Mouse (Mus musculus): ENCODE data around the gene Ramac. TPM values are rescaled to one million over a fixed set of nuclear protein-coding genes. Genes with fewer than 3 reads are reported as not detected.

The Ramac gene
- total and polyA plus RNA-seq, 3 experiments = 30.8 to 134 (median 56.8) TPM

- Histone ChIP-seq H3K27ac (ENCODE audit: insufficient read depth, low read depth) (no peak overlapping the region), H3K4me3 (replicated peaks in 1 of 3; ENCODE audit: low read depth in 2 of 3, low read length in 2 of 3, poor library complexity in 1 of 3) (no peak overlapping the region), H3K9me3 (replicated peaks; ENCODE audit: low read length) (peaks cover 4% of the 10 kb centered on the region), H3K27me3 (replicated peaks) (peaks cover 6% of the 10 kb centered on the region), H3K4me1 (ENCODE audit: control insufficient read depth in 1 of 2, insufficient read depth in 2 of 2) (no peaks in the 10 kb centered on the region), H3K36me3 (replicated peaks in 1 of 2; ENCODE audit: control insufficient read depth in 1 of 2, insufficient read depth in 1 of 2, low read length in 1 of 2) (no peaks in the 10 kb centered on the region), H3K79me2 (replicated peaks; ENCODE audit: control insufficient read depth, extremely low read depth, insufficient read depth, poor library complexity, severe bottlenecking) (no peaks in the 10 kb centered on the region), H3K4me2 (ENCODE audit: insufficient read depth, low read depth, poor library complexity, severe bottlenecking) (no peak overlapping the region), H3K9ac (ENCODE audit: insufficient read depth, low read depth) (no peak overlapping the region)
- TF ChIP-seq JUN (IDR thresholded peaks at IDR 0.05; ENCODE audit: insufficient read depth, low read depth, low read length) = no peak
- no peak for TF ChIP-seq SMC3 (IDR thresholded peaks at IDR 0.05; ENCODE audit: low read depth, low read length)
- TF ChIP-seq MAX (IDR thresholded peaks at IDR 0.05; ENCODE audit: low read length) = no peak
- no peak for TF ChIP-seq MAZ (IDR thresholded peaks at IDR 0.05; ENCODE audit: low read depth, low read length)
- no peak for TF ChIP-seq JUND (conservative IDR thresholded peaks at IDR 0.05; ENCODE audit: low read depth, low read length)
- no peak for TF ChIP-seq ZC3H11A (IDR thresholded peaks at IDR 0.05; ENCODE audit: low read depth, low read length)
- no peak for TF ChIP-seq ZNF384 (IDR thresholded peaks at IDR 0.05; ENCODE audit: low read depth, low read length)
- no peak for TF ChIP-seq MYC (IDR thresholded peaks at IDR 0.05; ENCODE audit: low read depth, low read length)
- TF ChIP-seq USF1 (IDR thresholded peaks at IDR 0.05; ENCODE audit: low read depth, low read length) = no peak
- no peak for TF ChIP-seq MAFK (IDR thresholded peaks at IDR 0.05; ENCODE audit: insufficient replicate concordance, low read length)
- no peak for TF ChIP-seq ZKSCAN1 (IDR thresholded peaks at IDR 0.05; ENCODE audit: borderline replicate concordance, low read depth, low read length)
- TF ChIP-seq CHD2 (IDR thresholded peaks at IDR 0.05; ENCODE audit: low read length) = no peak
- no peak for TF ChIP-seq IRF4 (IDR thresholded peaks at IDR 0.05; ENCODE audit: low read depth, low read length)
- no peak for TF ChIP-seq CHD1 (IDR thresholded peaks at IDR 0.05; ENCODE audit: low read depth, low read length)
- TF ChIP-seq NRF1 (IDR thresholded peaks at IDR 0.05; ENCODE audit: low read depth, low read length) = no peak
- no peak for TF ChIP-seq POLR2A (IDR thresholded peaks at IDR 0.05; ENCODE audit: low read depth, low read length)
- TF ChIP-seq GABPA (IDR thresholded peaks at IDR 0.05; ENCODE audit: insufficient replicate concordance, low read depth, low read length) = no peak
- no peak for TF ChIP-seq BHLHE40 (IDR thresholded peaks at IDR 0.05; ENCODE audit: low read depth, low read length)
- no peak for TF ChIP-seq UBTF (IDR thresholded peaks at IDR 0.05; ENCODE audit: low read depth, low read length)
- dilution Hi-C loops (cut with MboI; ENCODE audit: extremely low pct_ligation_motif_present, extremely low pct_unique_long_range_greater_than_20kb, low sequenced_read_pairs) (no loop called here), in situ Hi-C loops (cut with MboI; ENCODE audit: low pct_ligation_motif_present, low pct_unique_long_range_greater_than_20kb, low sequenced_read_pairs) (no loop called here)
- DNase-seq (ENCODE audit: extremely low read depth) = no peak
These were observed 14.8 kb upstream of the Ramac start for GRCm38 (mm10) chr7:81747956-81748355.

- peaks cover 0 to 6% of the 10 kb centered on the region in 2 experiments for H3K36me3 ChIP-seq (replicated peaks in 1 of 2; ENCODE audit: control insufficient read depth in 1 of 2, insufficient read depth in 1 of 2, low read length in 1 of 2)
- peak; percentile 52 for DNase-seq (ENCODE audit: extremely low read depth)
- H3K9me3 ChIP-seq (replicated peaks; ENCODE audit: low read length) = no peaks in the 10 kb centered on the region
- H3K4me2 ChIP-seq (ENCODE audit: insufficient read depth, low read depth, poor library complexity, severe bottlenecking) = peak overlapping the region; percentile 26
- TF ChIP-seq BHLHE40 (IDR thresholded peaks at IDR 0.05; ENCODE audit: low read depth, low read length) (no peak), SMC3 (IDR thresholded peaks at IDR 0.05; ENCODE audit: low read depth, low read length) (0 out of 2 replicates have a peak, but pooled peaks have one; percentile 5), IRF4 (IDR thresholded peaks at IDR 0.05; ENCODE audit: low read depth, low read length) (no peak), CTCF (conservative IDR thresholded peaks at IDR 0.05 in 1 of 2, IDR thresholded peaks at IDR 0.05 in 1 of 2; ENCODE audit: low read depth in 2 of 2, low read length in 2 of 2) (peak in 1 of 2 experiments; percentile 42; a peak in 2 of 4 replicates)
- peak overlapping the region; percentile 2; the same call in 1 of the 2 replicates for H3K27ac ChIP-seq (ENCODE audit: insufficient read depth, low read depth)
- H3K79me2 ChIP-seq (replicated peaks; ENCODE audit: control insufficient read depth, extremely low read depth, insufficient read depth, poor library complexity, severe bottlenecking) = peaks cover 24% of the 10 kb centered on the region
- peak overlapping the region; percentile 88 to 98 (median 97) for H3K4me3 ChIP-seq (replicated peaks in 1 of 3; ENCODE audit: low read depth in 2 of 3, low read length in 2 of 3, poor library complexity in 1 of 3)
- peaks cover 2 to 21% of the 10 kb centered on the region in 2 experiments; a peak in 3 of 4 replicates for H3K4me1 ChIP-seq (ENCODE audit: control insufficient read depth in 1 of 2, insufficient read depth in 2 of 2)
- in situ Hi-C loops (cut with MboI; ENCODE audit: low pct_ligation_motif_present, low pct_unique_long_range_greater_than_20kb, low sequenced_read_pairs) (no loop called here), dilution Hi-C loops (cut with MboI; ENCODE audit: extremely low pct_ligation_motif_present, extremely low pct_unique_long_range_greater_than_20kb, low sequenced_read_pairs) (no loop called here)
- no peaks in the 10 kb centered on the region for H3K27me3 ChIP-seq (replicated peaks)
- peak overlapping the region; percentile 86 for H3K9ac ChIP-seq (ENCODE audit: insufficient read depth, low read depth)
These were observed 553 bp downstream of the Ramac start for GRCm38 (mm10) chr7:81763110-81763845.
